Mouse (Mus musculus) embryonic facial prominence, embryonic 13.5 days (tissue): ENCODE data around the gene Rfpl4. TPM values are rescaled to one million over a fixed set of nuclear protein-coding genes. Genes with fewer than 3 reads are reported as not detected.
A peak's percentile ranks its signal among the peaks of the same experiment; 100 is the strongest.

ENCODE experiments used
- ATAC-seq: fragments of 200-750 bp; cut with Nextera tagmentation; 2 replicates; pipeline ENCODE4 v1.8.0; 2017; ENCODE audit warnings: low read depth; ENCODE audit not compliant: insufficient number of reproducible peaks, insufficient read depth, low FRiP score, low TSS enrichment
- H3K27ac ChIP-seq: fragments of 300-500 bp; sonication (generic); 2 replicates; pipeline ENCODE4 v1.5.1; 2015; ENCODE audit warnings: moderate library complexity, mild to moderate bottlenecking, inconsistent platforms
- H3K27me3 ChIP-seq: fragments of 300-500 bp; sonication (generic); 2 replicates; pipeline ENCODE4 v1.6.1; 2015; ENCODE audit warnings: mild to moderate bottlenecking, inconsistent platforms
- H3K36me3 ChIP-seq: fragments of 300-500 bp; sonication (generic); 2 replicates; pipeline ENCODE4 v1.6.1; 2015; ENCODE audit warnings: mild to moderate bottlenecking, inconsistent platforms
- H3K4me1 ChIP-seq: fragments of 300-500 bp; sonication (generic); 2 replicates; pipeline ENCODE4 v1.6.1; 2015; ENCODE audit warnings: inconsistent platforms
- H3K4me2 ChIP-seq: fragments of 300-500 bp; sonication (generic); 2 replicates; pipeline ENCODE4 v1.6.1; 2015; ENCODE audit warnings: moderate library complexity, mild to moderate bottlenecking, inconsistent platforms
- H3K4me3 ChIP-seq: fragments of 300-500 bp; sonication (generic); 2 replicates; pipeline ENCODE4 v1.5.1; 2015; ENCODE audit warnings: mild to moderate bottlenecking, inconsistent platforms
- H3K9ac ChIP-seq: fragments of 300-500 bp; sonication (generic); 2 replicates; pipeline ENCODE4 v1.6.1; 2015; ENCODE audit warnings: mild to moderate bottlenecking, inconsistent platforms
- H3K9me3 ChIP-seq: fragments of 300-500 bp; sonication (generic); 2 replicates; pipeline ENCODE4 v1.6.1; 2016; ENCODE audit warnings: inconsistent platforms
- WGBS: fragments of 180-500 bp; shearing (Covaris S2); methylation state at CpG from one replicate; pipeline ENCODE4 v1.1.7; 2015; ENCODE audit warnings: mixed read lengths; 5-methylcytosine and 5-hydroxymethylcytosine counted together
- polyA plus RNA-seq: library from polyadenylated mRNA; unstranded; fragments of >200 nt; fragmentation: Nextera tagmentation; extraction: Ambion mirVana; gene quantifications from 2 replicates; pipeline ENCODE4 v1.2.1, GENCODE M21; 2015

The Rfpl4 gene
- polyA plus RNA-seq, 1 experiment from 2014 or later: not detected

DNA sequence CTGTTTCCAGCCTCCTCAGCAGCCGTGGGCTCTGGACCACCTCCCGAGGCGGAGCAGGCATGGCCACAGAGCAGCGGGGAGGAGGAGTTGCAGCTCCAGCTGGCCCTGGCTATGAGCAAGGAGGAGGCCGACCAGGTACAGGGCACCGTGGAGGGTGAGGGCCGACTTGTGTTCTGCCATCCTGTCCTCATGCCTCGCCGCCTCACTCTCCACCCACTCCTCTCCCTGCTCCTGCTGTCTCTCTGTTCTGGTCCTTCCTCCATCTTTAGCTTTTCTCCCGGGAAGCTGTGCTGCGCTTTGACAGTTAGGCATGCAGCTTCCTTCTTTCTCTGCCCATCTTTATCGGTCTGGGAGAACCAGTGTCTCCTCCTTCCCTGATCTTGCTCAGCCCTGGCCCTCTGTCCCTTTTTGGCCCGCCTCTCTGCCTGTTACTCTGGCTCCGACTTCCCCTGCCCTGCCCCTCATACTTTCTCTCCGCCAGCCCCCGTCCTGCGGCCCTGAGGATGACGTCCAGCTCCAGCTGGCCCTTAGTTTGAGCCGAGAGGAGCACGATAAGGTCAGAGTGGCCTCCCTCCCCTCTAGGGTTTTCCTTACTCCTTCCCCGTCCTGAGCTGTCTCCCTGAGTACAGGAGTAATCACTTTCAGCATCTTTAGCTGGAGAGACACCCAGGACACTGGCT is 23.8 kb downstream of the Rfpl4 start:
- Histone ChIP-seq H3K9ac (0 out of 2 replicates have a peak overlapping the region, but pooled peaks have one; percentile 21), H3K4me2 (no peak overlapping the region), H3K27me3 (no peaks in the 10 kb centered on the region), H3K36me3 (peaks cover 83% of the 10 kb centered on the region), H3K9me3 (no peaks in the 10 kb centered on the region), H3K4me3 (no peak overlapping the region), H3K27ac (no peak overlapping the region), H3K4me1 (no peaks in the 10 kb centered on the region)
- no peak for ATAC-seq
- 80% methylated on average over 21 of the region's 21 CpGs for WGBS

DNA sequence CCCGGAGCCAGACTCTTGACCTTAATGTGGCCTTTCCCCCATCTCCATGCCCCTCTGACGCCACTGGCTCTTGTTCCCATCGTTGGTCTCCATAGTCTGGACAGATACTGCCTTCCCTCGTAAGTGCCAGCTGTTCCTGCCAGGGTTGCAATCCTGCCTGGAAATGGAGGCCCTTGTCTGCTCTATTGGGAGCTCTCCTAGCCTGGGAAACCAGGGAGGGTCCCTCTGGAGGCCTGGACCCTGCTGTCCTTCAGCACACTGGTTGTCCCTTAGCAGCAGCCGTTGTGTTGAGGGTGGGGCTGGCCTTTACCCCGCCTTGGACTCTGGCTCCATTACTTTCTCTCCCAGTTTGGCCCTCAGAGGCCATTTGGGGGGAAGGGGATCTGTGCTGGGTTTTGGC is 24.4 kb downstream of the Rfpl4 start:
- Histone ChIP-seq H3K4me3 (no peak overlapping the region), H3K4me1 (no peaks in the 10 kb centered on the region), H3K9ac (0 out of 2 replicates have a peak overlapping the region, but pooled peaks have one; percentile 21), H3K4me2 (no peak overlapping the region), H3K27me3 (no peaks in the 10 kb centered on the region), H3K9me3 (no peaks in the 10 kb centered on the region), H3K27ac (no peak overlapping the region), H3K36me3 (peaks cover 77% of the 10 kb centered on the region)
- WGBS: 78% methylated on average over 6 of the region's 6 CpGs
- ATAC-seq: no peak

DNA sequence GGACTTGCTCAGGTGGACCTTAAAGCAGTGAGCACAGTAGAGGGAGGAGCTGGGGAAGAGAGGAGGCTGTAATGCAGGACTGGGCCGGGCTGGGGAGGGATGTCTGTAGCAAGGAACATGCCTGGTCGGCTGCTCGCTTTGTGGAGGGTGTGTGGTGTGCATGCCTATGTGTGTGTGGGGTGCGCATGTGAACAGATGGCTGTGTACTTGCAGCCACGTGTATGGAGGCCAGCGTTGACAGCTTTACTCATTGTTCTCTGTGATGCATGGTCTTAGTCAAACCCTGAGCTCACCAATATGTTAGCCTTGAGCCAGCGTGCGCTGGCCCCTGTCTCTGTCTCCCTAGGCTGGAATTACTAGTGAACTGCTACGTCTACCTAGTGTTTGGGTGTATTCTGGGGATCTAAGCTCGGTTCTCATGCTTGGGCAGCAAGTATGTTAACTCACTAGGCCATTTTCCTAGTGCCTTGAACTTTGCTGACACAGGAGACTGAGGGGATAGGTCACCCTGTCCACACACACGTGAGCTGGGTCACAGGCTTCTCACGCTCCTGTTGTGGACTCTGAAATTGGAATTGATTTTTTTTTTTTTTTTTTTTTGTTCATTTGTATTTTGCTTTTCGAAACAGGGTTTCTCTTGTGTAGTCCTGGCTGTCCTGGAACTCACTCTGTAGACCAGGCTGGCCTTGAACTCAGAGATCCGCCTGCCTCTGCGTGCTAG is 25.6 kb downstream of the Rfpl4 start:
- Histone ChIP-seq H3K27ac (no peak overlapping the region), H3K4me1 (no peaks in the 10 kb centered on the region), H3K4me2 (no peak overlapping the region), H3K9ac (no peak overlapping the region), H3K9me3 (no peaks in the 10 kb centered on the region), H3K4me3 (no peak overlapping the region), H3K27me3 (no peaks in the 10 kb centered on the region), H3K36me3 (peaks cover 70% of the 10 kb centered on the region)
- no peak for ATAC-seq
- 93% methylated on average over 15 of the region's 15 CpGs for WGBS

DNA sequence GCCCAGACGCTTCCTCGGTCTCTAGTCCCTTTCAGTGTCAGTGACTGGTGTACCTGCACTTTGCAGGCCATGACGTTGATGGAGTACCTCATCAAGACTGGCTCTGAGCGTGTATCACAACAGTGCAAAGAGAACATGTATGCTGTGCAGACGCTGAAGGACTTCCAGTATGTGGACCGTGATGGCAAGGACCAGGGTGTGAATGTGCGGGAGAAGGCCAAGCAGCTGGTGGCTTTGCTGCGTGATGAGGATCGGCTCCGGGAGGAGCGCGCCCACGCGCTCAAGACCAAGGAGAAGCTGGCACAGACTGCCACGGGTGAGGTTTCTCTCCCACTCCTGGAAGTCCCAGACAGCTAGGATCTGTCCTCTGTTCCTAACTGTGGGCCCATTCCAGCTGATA is 26.9 kb downstream of the Rfpl4 start:
- no peaks in the 10 kb centered on the region for H3K27me3 ChIP-seq
- H3K27ac ChIP-seq: no peak overlapping the region
- H3K9me3 ChIP-seq: no peaks in the 10 kb centered on the region
- H3K36me3 ChIP-seq: peaks cover 70% of the 10 kb centered on the region
- no peaks in the 10 kb centered on the region for H3K4me1 ChIP-seq
- no peak overlapping the region for H3K9ac ChIP-seq
- ATAC-seq: no peak
- no peak overlapping the region for H3K4me2 ChIP-seq
- H3K4me3 ChIP-seq: no peak overlapping the region
- 96% methylated on average over 15 of the region's 15 CpGs for WGBS

- H3K36me3 ChIP-seq: peaks cover 62% of the 10 kb centered on the region
- 84% methylated on average over 4 of the region's 4 CpGs for WGBS
Measured at GRCm38 (mm10) chr7:5087886-5088285, 28.9 kb downstream of the Rfpl4 start.

GRCm38 (mm10) chr7:5086921-5087440 is 29.8 kb downstream of the Rfpl4 start:
- ATAC-seq: no peak
- Histone ChIP-seq H3K4me2 (no peak overlapping the region), H3K27me3 (no peaks in the 10 kb centered on the region), H3K4me1 (peaks cover 3% of the 10 kb centered on the region), H3K36me3 (peaks cover 57% of the 10 kb centered on the region), H3K9ac (no peak overlapping the region), H3K4me3 (no peak overlapping the region), H3K9me3 (no peaks in the 10 kb centered on the region), H3K27ac (no peak overlapping the region)
- WGBS: 75% methylated on average over 5 of the region's 5 CpGs

More at GRCm38 (mm10) chr7:5087886-5088285, 28.9 kb downstream of the Rfpl4 start:
- ATAC-seq: no peak
- H3K4me1 ChIP-seq: no peaks in the 10 kb centered on the region
- no peak overlapping the region for H3K9ac ChIP-seq
- H3K9me3 ChIP-seq: no peaks in the 10 kb centered on the region
- H3K4me2 ChIP-seq: no peak overlapping the region
- no peak overlapping the region for H3K4me3 ChIP-seq
- H3K27me3 ChIP-seq: no peaks in the 10 kb centered on the region
- no peak overlapping the region for H3K27ac ChIP-seq

DNA sequence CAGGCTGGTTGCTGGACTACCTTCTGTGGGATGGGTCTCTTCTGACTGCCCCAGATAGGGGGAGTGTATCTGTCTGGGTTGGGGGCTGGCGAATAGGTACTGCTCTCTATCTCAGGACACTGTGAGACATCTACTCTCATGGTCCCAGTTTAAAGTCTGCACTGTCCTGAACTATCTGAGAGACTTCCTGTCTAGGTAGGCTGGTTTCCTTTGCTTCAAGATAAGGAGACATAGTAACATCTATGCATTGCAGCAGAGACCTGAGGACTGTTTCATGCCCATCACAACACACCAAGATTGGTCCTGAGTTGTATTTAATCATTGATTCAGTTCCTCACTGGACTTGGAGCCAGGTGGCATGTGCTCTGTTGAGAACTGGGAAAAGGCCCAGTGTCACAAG is 31.2 kb downstream of the Rfpl4 start:
- H3K4me3 ChIP-seq: no peak overlapping the region
- no peaks in the 10 kb centered on the region for H3K27me3 ChIP-seq
- H3K9ac ChIP-seq: no peak overlapping the region
- no peak overlapping the region for H3K27ac ChIP-seq
- H3K4me2 ChIP-seq: no peak overlapping the region
- WGBS: 90% methylated on average over 1 of the region's 1 CpGs
- peaks cover 12% of the 10 kb centered on the region for H3K4me1 ChIP-seq
- H3K9me3 ChIP-seq: no peaks in the 10 kb centered on the region
- H3K36me3 ChIP-seq: peaks cover 46% of the 10 kb centered on the region
- ATAC-seq: no peak

DNA sequence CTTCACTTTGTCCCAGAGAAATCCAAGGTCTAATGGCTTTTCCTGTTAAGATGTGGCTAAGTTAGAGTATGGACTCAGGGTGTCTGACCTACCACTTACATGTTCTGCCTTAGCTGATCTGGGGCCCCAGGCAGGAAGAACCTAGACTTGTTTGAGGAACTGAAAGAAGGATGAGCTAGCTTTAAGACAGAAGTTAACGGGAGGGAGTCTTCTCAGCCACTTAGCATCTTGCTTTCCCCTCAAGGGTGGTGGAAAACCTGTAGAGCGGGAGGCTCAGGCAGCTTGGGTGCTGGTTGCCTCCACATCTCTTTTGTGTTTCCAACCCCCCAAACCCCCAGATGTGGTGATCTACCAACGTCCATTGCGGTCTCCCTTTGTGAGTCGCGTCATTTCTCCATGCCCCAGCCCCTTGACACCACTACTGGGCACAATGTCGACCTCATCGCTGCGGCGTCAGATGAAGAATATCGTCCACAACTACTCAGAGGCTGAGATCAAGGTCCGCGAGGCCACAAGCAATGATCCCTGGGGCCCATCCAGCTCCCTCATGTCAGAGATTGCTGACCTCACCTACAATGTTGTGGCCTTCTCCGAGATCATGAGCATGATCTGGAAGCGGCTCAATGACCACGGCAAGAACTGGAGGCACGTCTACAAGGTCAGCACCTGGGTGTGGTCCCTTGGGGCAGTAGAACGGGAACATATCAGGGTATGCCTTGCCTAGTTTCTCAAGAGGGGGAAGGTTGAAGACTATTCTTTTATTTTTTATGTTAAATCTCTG is 33.2 kb downstream of the Rfpl4 start:
- H3K4me3 ChIP-seq: no peak overlapping the region
- no peak overlapping the region for H3K4me2 ChIP-seq
- H3K9ac ChIP-seq: no peak overlapping the region
- H3K9me3 ChIP-seq: no peaks in the 10 kb centered on the region
- H3K36me3 ChIP-seq: peaks cover 41% of the 10 kb centered on the region
- WGBS: 92% methylated on average over 18 of the region's 18 CpGs
- no peaks in the 10 kb centered on the region for H3K27me3 ChIP-seq
- ATAC-seq: no peak
- peaks cover 12% of the 10 kb centered on the region for H3K4me1 ChIP-seq
- no peak overlapping the region for H3K27ac ChIP-seq

DNA sequence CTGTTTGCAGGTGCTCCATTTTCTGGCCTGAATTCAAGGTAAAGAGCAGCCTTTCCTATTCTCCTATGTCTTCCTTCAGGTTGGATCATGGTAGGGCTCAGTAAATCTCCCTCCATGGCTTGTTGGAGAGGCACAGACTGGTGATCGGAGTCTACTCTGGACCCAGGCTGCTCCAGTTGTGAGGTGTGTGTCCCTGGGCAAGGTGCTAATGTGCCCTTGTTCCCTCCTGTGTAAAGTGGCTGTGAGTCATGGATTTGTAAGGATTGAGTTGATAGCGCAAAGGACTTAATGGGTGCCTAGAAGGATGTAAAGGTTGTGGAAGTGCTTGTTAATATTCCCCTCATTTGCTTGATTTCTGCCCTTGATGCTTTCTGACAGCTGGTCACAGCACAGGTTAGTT is 34.8 kb downstream of the Rfpl4 start:
- 96% methylated on average over 2 of the region's 2 CpGs for WGBS
- no peak overlapping the region; the same call in 1 of the 2 replicates for H3K9ac ChIP-seq
- H3K27me3 ChIP-seq: no peaks in the 10 kb centered on the region
- ATAC-seq: no peak
- H3K27ac ChIP-seq: no peak overlapping the region
- peak overlapping the region; percentile 99; the same call in 1 of the 2 replicates for H3K4me3 ChIP-seq
- H3K4me1 ChIP-seq: peaks cover 12% of the 10 kb centered on the region
- peak overlapping the region; percentile 74 for H3K4me2 ChIP-seq
- H3K9me3 ChIP-seq: no peaks in the 10 kb centered on the region
- peaks cover 52% of the 10 kb centered on the region for H3K36me3 ChIP-seq

- 69% methylated on average over 6 of the region's 6 CpGs for WGBS
- Histone ChIP-seq H3K4me1 (peaks cover 12% of the 10 kb centered on the region), H3K4me3 (peak overlapping the region; percentile 99), H3K9me3 (no peaks in the 10 kb centered on the region), H3K36me3 (peaks cover 55% of the 10 kb centered on the region), H3K27ac (no peak overlapping the region), H3K9ac (peak overlapping the region; percentile 97), H3K4me2 (peak overlapping the region; percentile 74), H3K27me3 (no peaks in the 10 kb centered on the region)
- no peak for ATAC-seq
Measured at GRCm38 (mm10) chr7:5081241-5081640, 35.5 kb downstream of the Rfpl4 start.

- Histone ChIP-seq H3K36me3 (peaks cover 53% of the 10 kb centered on the region), H3K4me2 (peak overlapping the region; percentile 74), H3K9me3 (no peaks in the 10 kb centered on the region), H3K4me1 (peaks cover 12% of the 10 kb centered on the region), H3K27ac (peak overlapping the region; percentile 93), H3K9ac (peak overlapping the region; percentile 97), H3K27me3 (no peaks in the 10 kb centered on the region), H3K4me3 (peak overlapping the region; percentile 99)
- no peak for ATAC-seq
- 8% methylated on average over 6 of the region's 6 CpGs for WGBS
Measured at GRCm38 (mm10) chr7:5080815-5081214, 35.9 kb downstream of the Rfpl4 start.
